Mouse (Mus musculus): ENCODE data around the gene Lmo4.
A peak's percentile ranks its signal among the peaks of the same experiment; 100 is the strongest.

The Lmo4 gene

GRCm38 (mm10) chr3:144204413-144205311 is at the start of gene Lmo4:
Lmo4 (minus strand) TSS chr3:144205220.
- peak; percentile 82 for DNase-seq

- DNase-seq, result no peak
Measured at GRCm38 (mm10) chr3:144254281-144254680, 49.3 kb upstream of the Lmo4 start.

GRCm38 (mm10) chr3:144253018-144253417 is 48.0 kb upstream of the Lmo4 start:
- DNase-seq, result no peak

GRCm38 (mm10) chr3:144252109-144252508 is 47.1 kb upstream of the Lmo4 start:
- no peak for DNase-seq

GRCm38 (mm10) chr3:144242025-144242673 is 37.1 kb upstream of the Lmo4 start:
- peak; percentile 83 for DNase-seq

- no peak for DNase-seq
Measured at GRCm38 (mm10) chr3:144241161-144241560, 36.1 kb upstream of the Lmo4 start.

GRCm38 (mm10) chr3:144238482-144238881 is 33.5 kb upstream of the Lmo4 start:
- no peak for DNase-seq

GRCm38 (mm10) chr3:144232347-144233008 is 27.5 kb upstream of the Lmo4 start:
- no peak for DNase-seq

- no peak for DNase-seq
Measured at GRCm38 (mm10) chr3:144231931-144232330, 26.9 kb upstream of the Lmo4 start.

GRCm38 (mm10) chr3:144231419-144231818 is 26.4 kb upstream of the Lmo4 start:
- no peak for DNase-seq

- peak; percentile 86 for DNase-seq
Measured at GRCm38 (mm10) chr3:144230016-144230415, 25.0 kb upstream of the Lmo4 start.

GRCm38 (mm10) chr3:144229312-144229711 is 24.3 kb upstream of the Lmo4 start:
- DNase-seq, result no peak

- DNase-seq, result peak; percentile 27
Measured at GRCm38 (mm10) chr3:144225456-144226240, 20.6 kb upstream of the Lmo4 start.

GRCm38 (mm10) chr3:144224594-144224993 is 19.6 kb upstream of the Lmo4 start:
- peak; percentile 41 for DNase-seq

GRCm38 (mm10) chr3:144223377-144224105 is 18.5 kb upstream of the Lmo4 start:
- DNase-seq, result peak; percentile 71

- peak; percentile 5 for DNase-seq
Measured at GRCm38 (mm10) chr3:144222381-144222780, 17.4 kb upstream of the Lmo4 start.

GRCm38 (mm10) chr3:144207498-144207897 is 2.5 kb upstream of the Lmo4 start:
- peak; percentile 70 for DNase-seq

- no peak for DNase-seq
Measured at GRCm38 (mm10) chr3:144206942-144207341, 1.9 kb upstream of the Lmo4 start.

GRCm38 (mm10) chr3:144206261-144206660 is 1.2 kb upstream of the Lmo4 start:
- no peak for DNase-seq

GRCm38 (mm10) chr3:144205351-144206153 is 532 bp upstream of the Lmo4 start:
- DNase-seq, result peak; percentile 98

GRCm38 (mm10) chr3:144203988-144204412 is 1.0 kb downstream of the Lmo4 start:
- DNase-seq, result peak; percentile 43

Data from retina, postnatal 1 day (tissue).